Comparison of ENCODE assay signal across 27 mouse cellular contexts in genomic region chr5:33084599-33084998, GRCm38 (mm10). TPM values are rescaled to one million over a fixed set of nuclear protein-coding genes. Genes with fewer than 3 reads are reported as not detected.
"Had no signal": no experiment of that assay in that cellular context is flagged by ENCODE, and none has a peak within 500 bp of the region (broad histone marks: within the 10 kb centered on the region; RNA-seq: fewer than 3 reads in every experiment).

No protein-coding gene starts in this region.

- H3K4me3 ChIP-seq: gastrocnemius, adult 2 months; heart, embryonic 13.5 days; heart, embryonic 15.5 days; hindbrain, embryonic 13.5 days; hindbrain, embryonic 15.5 days; layer of hippocampus, adult 2 months; left cerebral cortex, adult 2 months; limb, embryonic 10.5 days; limb, embryonic 12.5 days; liver, embryonic 13.5 days; liver, embryonic 15.5 days had no signal

- H3K9me3 ChIP-seq: heart, embryonic 13.5 days; heart, embryonic 15.5 days; hindbrain, embryonic 13.5 days; hindbrain, embryonic 15.5 days; limb, embryonic 10.5 days; limb, embryonic 12.5 days; liver, embryonic 13.5 days; liver, embryonic 15.5 days had no signal

- H3K36me3 ChIP-seq: heart, embryonic 13.5 days; heart, embryonic 15.5 days; hindbrain, embryonic 13.5 days; hindbrain, embryonic 15.5 days; limb, embryonic 10.5 days; limb, embryonic 12.5 days; liver, embryonic 13.5 days; liver, embryonic 15.5 days had no signal

- H3K9ac ChIP-seq: heart, embryonic 13.5 days; heart, embryonic 15.5 days; hindbrain, embryonic 13.5 days; hindbrain, embryonic 15.5 days; limb, embryonic 12.5 days; liver, embryonic 13.5 days; liver, embryonic 15.5 days had no signal

- H3K4me1 ChIP-seq: heart, embryonic 13.5 days; heart, embryonic 15.5 days; hindbrain, embryonic 13.5 days; hindbrain, embryonic 15.5 days; limb, embryonic 10.5 days; limb, embryonic 12.5 days; liver, embryonic 13.5 days; liver, embryonic 15.5 days had no signal

- H3K27me3 ChIP-seq: heart, embryonic 13.5 days; heart, embryonic 15.5 days; hindbrain, embryonic 13.5 days; hindbrain, embryonic 15.5 days; liver, embryonic 13.5 days; liver, embryonic 15.5 days had no signal

- H3K27ac ChIP-seq: gastrocnemius, adult 2 months; heart, embryonic 13.5 days; heart, embryonic 15.5 days; hindbrain, embryonic 13.5 days; hindbrain, embryonic 15.5 days; hindbrain, postnatal 0 days; layer of hippocampus, adult 2 months; left cerebral cortex, adult 2 months; limb, embryonic 10.5 days; limb, embryonic 12.5 days; liver, embryonic 13.5 days; liver, embryonic 15.5 days had no signal

- ATAC-seq: hindbrain, postnatal 0 days had no signal

- H3K4me2 ChIP-seq: heart, embryonic 11.5 days; heart, embryonic 13.5 days; heart, embryonic 15.5 days; hindbrain, embryonic 13.5 days; hindbrain, embryonic 15.5 days; limb, embryonic 12.5 days; liver, embryonic 11.5 days; liver, embryonic 13.5 days; liver, embryonic 15.5 days had no signal

- DNase-seq: gastrocnemius, adult 2 months; gastrocnemius, postnatal 10 days; gastrocnemius, postnatal 25 days; heart, adult 18-20 months; heart, postnatal 14 days; heart, postnatal 36 days; kidney, adult 18-20 months; kidney, adult 8-10 months; kidney, postnatal 10 days; kidney, postnatal 25 days; kidney, postnatal 4 days; liver; liver, embryonic 13.5 days had no signal

RNA-seq across cellular contexts. Expression of gene Slc5a1, which starts 19.4 kb away (rescaled TPM):
- polyA plus RNA-seq: heart, embryonic 11.5 days; heart, embryonic 13.5 days; heart, embryonic 15.5 days; heart, postnatal 0 days; hindbrain, embryonic 11.5 days; limb, embryonic 10.5 days; limb, embryonic 12.5 days; liver, embryonic 11.5 days; liver, embryonic 13.5 days had no signal
